Mouse (Mus musculus) left cerebral cortex, postnatal 14 days (tissue): ENCODE measurements around the gene Tmbim1. TPM values are rescaled to one million over a fixed set of nuclear protein-coding genes. Genes with fewer than 3 reads are reported as not detected.
A peak's percentile ranks its signal among the peaks of the same experiment; 100 is the strongest.
"Not testable (repeated sequence)": the region's sequence is repeated elsewhere in the genome, so short reads cannot be mapped to it uniquely, and the experiment has no call there.

Experiments used
- DNase-seq, 2 experiments: peaks; one replicate each; pipeline ENCODE4 v3.0.0; 2021 to 2022; ENCODE audit warnings: low spot score in 2 of 2, mixed read lengths in 1 of 2
- intact Hi-C: fragments of 180-260 bp; cut with DNase I; formaldehyde crosslinking; loops from one replicate; pipeline ENCODE4 v1.15.1; 2025
- total RNA-seq, 2 experiments: library from RNA; stranded (reverse); gene quantifications; 2 replicates each; pipeline ENCODE4 v1.2.3; 2021

Gene Tmbim1
- total RNA-seq, 2 experiments from 2014 or later: 16.3 to 17.8 TPM

GRCm38 (mm10) chr1:74332241-74332763 is 26.9 kb upstream of the Tmbim1 start:
- DNase-seq: peak; percentile 96 to 97
- intact Hi-C loops: no loop called here

GRCm38 (mm10) chr1:74331046-74331681 is 25.7 kb upstream of the Tmbim1 start:
- intact Hi-C loops: no loop called here
- no peak for DNase-seq

- intact Hi-C loops: no loop called here
- DNase-seq: no peak
Measured at GRCm38 (mm10) chr1:74329899-74330431, 24.5 kb upstream of the Tmbim1 start.

- DNase-seq, intact Hi-C loops: not testable (repeated sequence)
Measured at GRCm38 (mm10) chr1:74326916-74327315, 21.5 kb upstream of the Tmbim1 start.

- intact Hi-C loops: no loop called here
Measured at GRCm38 (mm10) chr1:74321396-74321795, 16.0 kb upstream of the Tmbim1 start.

GRCm38 (mm10) chr1:74318711-74319110 is 13.3 kb upstream of the Tmbim1 start:
- intact Hi-C loops: no loop called here
- no peak for DNase-seq

More at GRCm38 (mm10) chr1:74321396-74321795, 16.0 kb upstream of the Tmbim1 start:
- no peak for DNase-seq

GRCm38 (mm10) chr1:74316114-74316827 is 10.8 kb upstream of the Tmbim1 start:
- DNase-seq: no peak
- intact Hi-C loops: no loop called here

GRCm38 (mm10) chr1:74314796-74315195 is 9.4 kb upstream of the Tmbim1 start:
- no peak for DNase-seq
- intact Hi-C loops: no loop called here

GRCm38 (mm10) chr1:74313049-74313692 is 7.7 kb upstream of the Tmbim1 start:
- DNase-seq: peak; percentile 86 to 91
- intact Hi-C loops: loop anchor here (1.0 to 2.0 kb wide), 2 partner anchors 46 to 74 kb away; no protein-coding TSS in a partner anchor

GRCm38 (mm10) chr1:74309767-74310166 is 4.3 kb upstream of the Tmbim1 start:
- DNase-seq: no peak
- intact Hi-C loops: no loop called here

GRCm38 (mm10) chr1:74308001-74308964 is 2.9 kb upstream of the Tmbim1 start:
- no peak for DNase-seq
- intact Hi-C loops: no loop called here

- no peak for DNase-seq
- intact Hi-C loops: no loop called here
Measured at GRCm38 (mm10) chr1:74307146-74307545, 1.7 kb upstream of the Tmbim1 start.

GRCm38 (mm10) chr1:74304946-74305345 is 476 bp downstream of the Tmbim1 start:
- DNase-seq: no peak
- intact Hi-C loops: no loop called here

GRCm38 (mm10) chr1:74304339-74304790 is 1.1 kb downstream of the Tmbim1 start:
- no peak for DNase-seq
- intact Hi-C loops: no loop called here

- DNase-seq: peak in 1 of 2 experiments; percentile 43
- intact Hi-C loops: no loop called here
Measured at GRCm38 (mm10) chr1:74303509-74304338, 1.7 kb downstream of the Tmbim1 start.

GRCm38 (mm10) chr1:74302835-74303234 is 2.6 kb downstream of the Tmbim1 start:
- DNase-seq: no peak
- intact Hi-C loops: no loop called here

GRCm38 (mm10) chr1:74302229-74302628 is 3.2 kb downstream of the Tmbim1 start:
- intact Hi-C loops: no loop called here
- DNase-seq: no peak
